Mouse (Mus musculus) hindbrain, postnatal 0 days (tissue): ENCODE results near the gene Ttyh1. TPM values are rescaled to one million over a fixed set of nuclear protein-coding genes. Genes with fewer than 3 reads are reported as not detected.
A peak's percentile ranks its signal among the peaks of the same experiment; 100 is the strongest.

Source experiments
- ATAC-seq: fragments of 200-750 bp; cut with Nextera tagmentation; 2 replicates; pipeline ENCODE4 v1.8.0; 2017; ENCODE audit warnings: mild to moderate bottlenecking, moderate TSS enrichment, moderate library complexity
- DNase-seq: peaks from one replicate; pipeline ENCODE4 v3.0.0-alpha.2; 2015; ENCODE audit warnings: low spot score
- H3K27ac ChIP-seq: fragments of 300-500 bp; sonication (generic); 2 replicates; pipeline ENCODE4 v1.5.1; 2014; ENCODE audit warnings: mild to moderate bottlenecking
- H3K27me3 ChIP-seq: fragments of 300-500 bp; sonication (generic); 2 replicates; pipeline ENCODE4 v1.6.1; 2014; ENCODE audit warnings: low read length, mixed read lengths; ENCODE audit not compliant: insufficient read depth
- H3K36me3 ChIP-seq: fragments of 300-500 bp; sonication (generic); 2 replicates; pipeline ENCODE4 v1.6.1; 2014; ENCODE audit warnings: low read length, mixed read lengths; ENCODE audit not compliant: insufficient read depth
- H3K4me1 ChIP-seq: fragments of 300-500 bp; sonication (generic); 2 replicates; pipeline ENCODE4 v1.6.1; 2014; ENCODE audit warnings: antibody characterized with exemption, low read length, mixed read lengths; ENCODE audit not compliant: insufficient read depth
- H3K4me2 ChIP-seq: fragments of 300-500 bp; sonication (generic); 2 replicates; pipeline ENCODE4 v1.6.1; 2014; ENCODE audit warnings: low read depth, mild to moderate bottlenecking, low read length, moderate library complexity, mixed read lengths
- H3K4me3 ChIP-seq: fragments of 300-500 bp; sonication (generic); 2 replicates; pipeline ENCODE4 v1.5.1; 2014; ENCODE audit warnings: low read length
- H3K9ac ChIP-seq: fragments of 300-500 bp; sonication (generic); replicated peaks from 2 replicates; pipeline ENCODE4 v1.6.1; 2014; ENCODE audit warnings: mild to moderate bottlenecking, low read length, moderate library complexity, mixed read lengths
- H3K9me3 ChIP-seq: fragments of 300-500 bp; sonication (generic); 2 replicates; pipeline ENCODE4 v1.6.1; 2016; ENCODE audit warnings: low read length, mixed read lengths
- CTCF ChIP-seq: IDR thresholded peaks from 2 replicates; pipeline ENCODE4 v1.5.1; 2016; ENCODE audit warnings: antibody characterized with exemption, control low read depth, low read depth
- WGBS: fragments of 180-500 bp; shearing (Covaris S2); extraction: QIAGEN DNeasy Blood & Tissue Kit; methylation state at CpG from one replicate; pipeline ENCODE4 v1.1.7; 2014; 5-methylcytosine and 5-hydroxymethylcytosine counted together
- polyA plus RNA-seq: library from polyadenylated mRNA; unstranded; fragments of >200 nt; fragmentation: Nextera tagmentation; extraction: Ambion mirVana; gene quantifications from 2 replicates; pipeline ENCODE4 v1.2.1, GENCODE M21; 2015
- total RNA-seq: library from RNA; depleted of rRNA; stranded (reverse); fragments of >200 nt; gene quantifications from 2 replicates; pipeline ENCODE4 v1.2.3, GENCODE M21; 2014; rRNA removed

Ttyh1 gene
- total RNA-seq (819 and 1,009 TPM in 2 replicates), polyA plus RNA-seq (249 and 272 TPM in 2 replicates)

- peak; percentile 87 for TF ChIP-seq CTCF
- Histone ChIP-seq H3K4me1 (peaks cover 17% of the 10 kb centered on the region), H3K36me3 (no peaks in the 10 kb centered on the region), H3K27ac (peak within 1 kb of the TSS; percentile 89), H3K27me3 (no peaks in the 10 kb centered on the region), H3K9ac (peak within 1 kb of the TSS; percentile 94), H3K4me2 (peak within 1 kb of the TSS; percentile 67), H3K9me3 (no peaks in the 10 kb centered on the region), H3K4me3 (peak within 1 kb of the TSS; percentile 83)
- ATAC-seq (peak; percentile 11; the same call in 1 of the 2 replicates), DNase-seq (peak; percentile 79)
- 4% methylated on average over 30 of the region's 37 CpGs for WGBS
These were observed at the start of gene Ttyh1 for GRCm38 (mm10) chr7:4119344-4119902. Gene Ttyh1 (plus strand): TSS chr7:4119408.

- WGBS, result 90% methylated on average over 6 of the region's 6 CpGs
- no peak overlapping the region for H3K9ac ChIP-seq
- ATAC-seq (no peak), DNase-seq (no peak)
- H3K4me2 ChIP-seq, result no peak overlapping the region
- H3K36me3 ChIP-seq, result no peaks in the 10 kb centered on the region
- TF ChIP-seq CTCF, result no peak
- H3K27ac ChIP-seq, result no peak overlapping the region
- H3K27me3 ChIP-seq, result no peaks in the 10 kb centered on the region
- H3K4me3 ChIP-seq, result no peak overlapping the region
- no peaks in the 10 kb centered on the region for H3K9me3 ChIP-seq
- H3K4me1 ChIP-seq, result no peaks in the 10 kb centered on the region
These were observed 48.1 kb upstream of the Ttyh1 start for GRCm38 (mm10) chr7:4071066-4071465.

GRCm38 (mm10) chr7:4073144-4073543 lies 46.1 kb upstream of the Ttyh1 start:
- Histone ChIP-seq H3K4me3 (no peak overlapping the region), H3K4me2 (no peak overlapping the region), H3K27me3 (no peaks in the 10 kb centered on the region), H3K4me1 (no peaks in the 10 kb centered on the region), H3K9ac (no peak overlapping the region), H3K9me3 (no peaks in the 10 kb centered on the region), H3K36me3 (no peaks in the 10 kb centered on the region), H3K27ac (no peak overlapping the region)
- ATAC-seq (no peak), DNase-seq (no peak)
- no peak for TF ChIP-seq CTCF
- 87% methylated on average over 3 of the region's 3 CpGs for WGBS

- H3K4me3 ChIP-seq, result no peak overlapping the region
- no peak overlapping the region for H3K4me2 ChIP-seq
- H3K27me3 ChIP-seq, result no peaks in the 10 kb centered on the region
- ATAC-seq (no peak), DNase-seq (no peak)
- no peaks in the 10 kb centered on the region for H3K9me3 ChIP-seq
- no peaks in the 10 kb centered on the region for H3K4me1 ChIP-seq
- no peaks in the 10 kb centered on the region for H3K36me3 ChIP-seq
- whole genome bisulfite sequencing, result 92% methylated on average over 7 of the region's 7 CpGs
- H3K9ac ChIP-seq, result no peak overlapping the region
- no peak for TF ChIP-seq CTCF
- H3K27ac ChIP-seq, result no peak overlapping the region
These were observed 39.7 kb upstream of the Ttyh1 start for GRCm38 (mm10) chr7:4079511-4079910.

GRCm38 (mm10) chr7:4080552-4080951 lies 38.7 kb upstream of the Ttyh1 start:
- Histone ChIP-seq H3K36me3 (no peaks in the 10 kb centered on the region), H3K9me3 (no peaks in the 10 kb centered on the region), H3K4me3 (no peak overlapping the region), H3K9ac (no peak overlapping the region), H3K4me2 (no peak overlapping the region), H3K27ac (no peak overlapping the region), H3K27me3 (no peaks in the 10 kb centered on the region), H3K4me1 (no peaks in the 10 kb centered on the region)
- 89% methylated on average over 4 of the region's 4 CpGs for WGBS
- TF ChIP-seq CTCF, result no peak
- no peak for ATAC-seq
- DNase-seq, result no peak

GRCm38 (mm10) chr7:4081706-4082105 lies 37.5 kb upstream of the Ttyh1 start:
- TF ChIP-seq CTCF, result no peak
- Histone ChIP-seq H3K9me3 (no peaks in the 10 kb centered on the region), H3K9ac (no peak overlapping the region), H3K36me3 (no peaks in the 10 kb centered on the region), H3K4me2 (no peak overlapping the region), H3K4me3 (no peak overlapping the region), H3K27ac (no peak overlapping the region), H3K27me3 (no peaks in the 10 kb centered on the region), H3K4me1 (no peaks in the 10 kb centered on the region)
- DNase-seq (no peak), ATAC-seq (no peak)

GRCm38 (mm10) chr7:4082804-4083203 lies 36.4 kb upstream of the Ttyh1 start:
- no peak overlapping the region for H3K4me2 ChIP-seq
- H3K9ac ChIP-seq, result no peak overlapping the region
- WGBS, result 46% methylated on average over 2 of the region's 2 CpGs
- H3K4me3 ChIP-seq, result no peak overlapping the region
- ATAC-seq, result no peak
- H3K27ac ChIP-seq, result no peak overlapping the region
- H3K36me3 ChIP-seq, result no peaks in the 10 kb centered on the region
- peak; percentile 2 for DNase-seq
- no peaks in the 10 kb centered on the region for H3K9me3 ChIP-seq
- H3K27me3 ChIP-seq, result no peaks in the 10 kb centered on the region
- no peak for TF ChIP-seq CTCF
- no peaks in the 10 kb centered on the region for H3K4me1 ChIP-seq
